Mouse (Mus musculus): Measurements from ENCODE around the gene Dppa2. TPM values are rescaled to one million over a fixed set of nuclear protein-coding genes. Genes with fewer than 3 reads are reported as not detected.

The Dppa2 gene
- polyA plus RNA-seq, 1 experiment from 2014 or later, result not detected

GRCm38 (mm10) chr16:48309912-48310630 is 6.4 kb downstream of the Dppa2 start:
- H3K9ac ChIP-seq (ENCODE audit: low read depth, low read length), result no peak overlapping the region
- WGBS, result 81% methylated on average over 12 of the region's 12 CpGs
- no peaks in the 10 kb centered on the region for H3K4me1 ChIP-seq (replicated peaks; ENCODE audit: insufficient read depth, low read length)
- no peak overlapping the region for H3K4me3 ChIP-seq (replicated peaks; ENCODE audit: low read depth, low read length)
- H3K4me2 ChIP-seq (ENCODE audit: low read length), result no peak overlapping the region
- DNase-seq (ENCODE audit: low spot score) (no peak), ATAC-seq (replicated peaks; ENCODE audit: low FRiP score, low read depth) (no peak)
- H3K36me3 ChIP-seq (ENCODE audit: insufficient read depth, low read length), result no peaks in the 10 kb centered on the region
- no peak overlapping the region for H3K27ac ChIP-seq
- H3K27me3 ChIP-seq (ENCODE audit: insufficient read depth, low read length), result no peaks in the 10 kb centered on the region
- TF ChIP-seq CTCF (IDR thresholded peaks at IDR 0.05; ENCODE audit: low read depth), result no peak
- no peaks in the 10 kb centered on the region for H3K9me3 ChIP-seq (replicated peaks; ENCODE audit: low read length)

- H3K4me1 ChIP-seq (replicated peaks; ENCODE audit: insufficient read depth, low read length), result no peaks in the 10 kb centered on the region
- no peaks in the 10 kb centered on the region for H3K9me3 ChIP-seq (replicated peaks; ENCODE audit: low read length)
- DNase-seq (ENCODE audit: low spot score) (no peak), ATAC-seq (replicated peaks; ENCODE audit: low FRiP score, low read depth) (no peak)
- 91% methylated on average over 3 of the region's 3 CpGs for WGBS
- no peaks in the 10 kb centered on the region for H3K36me3 ChIP-seq (ENCODE audit: insufficient read depth, low read length)
- H3K9ac ChIP-seq (ENCODE audit: low read depth, low read length), result no peak overlapping the region
- H3K4me2 ChIP-seq (ENCODE audit: low read length), result no peak overlapping the region
- H3K27ac ChIP-seq, result no peak overlapping the region
- no peak for TF ChIP-seq CTCF (IDR thresholded peaks at IDR 0.05; ENCODE audit: low read depth)
- H3K4me3 ChIP-seq (replicated peaks; ENCODE audit: low read depth, low read length), result no peak overlapping the region
- H3K27me3 ChIP-seq (ENCODE audit: insufficient read depth, low read length), result no peaks in the 10 kb centered on the region
Observed at GRCm38 (mm10) chr16:48315294-48315693, 11.6 kb downstream of the Dppa2 start.

- Histone ChIP-seq H3K9me3 (replicated peaks; ENCODE audit: low read length) (no peaks in the 10 kb centered on the region), H3K27me3 (ENCODE audit: insufficient read depth, low read length) (no peaks in the 10 kb centered on the region), H3K27ac (no peak overlapping the region), H3K4me2 (ENCODE audit: low read length) (no peak overlapping the region), H3K4me1 (replicated peaks; ENCODE audit: insufficient read depth, low read length) (no peaks in the 10 kb centered on the region), H3K4me3 (replicated peaks; ENCODE audit: low read depth, low read length) (no peak overlapping the region), H3K9ac (ENCODE audit: low read depth, low read length) (no peak overlapping the region), H3K36me3 (ENCODE audit: insufficient read depth, low read length) (no peaks in the 10 kb centered on the region)
- ATAC-seq (replicated peaks; ENCODE audit: low FRiP score, low read depth) (no peak), DNase-seq (ENCODE audit: low spot score) (no peak)
- 98% methylated on average over 6 of the region's 6 CpGs for WGBS
- TF ChIP-seq CTCF (IDR thresholded peaks at IDR 0.05; ENCODE audit: low read depth), result peak; percentile 23; the same call in 1 of the 2 replicates
Observed at GRCm38 (mm10) chr16:48320781-48321180, 17.1 kb downstream of the Dppa2 start.

- Histone ChIP-seq H3K9ac (ENCODE audit: low read depth, low read length) (no peak overlapping the region), H3K4me3 (replicated peaks; ENCODE audit: low read depth, low read length) (no peak overlapping the region), H3K36me3 (ENCODE audit: insufficient read depth, low read length) (no peaks in the 10 kb centered on the region), H3K4me2 (ENCODE audit: low read length) (no peak overlapping the region), H3K4me1 (replicated peaks; ENCODE audit: insufficient read depth, low read length) (no peaks in the 10 kb centered on the region), H3K27me3 (ENCODE audit: insufficient read depth, low read length) (no peaks in the 10 kb centered on the region), H3K27ac (no peak overlapping the region), H3K9me3 (replicated peaks; ENCODE audit: low read length) (no peaks in the 10 kb centered on the region)
- no peak for ATAC-seq (replicated peaks; ENCODE audit: low FRiP score, low read depth)
- WGBS, result 72% methylated on average over 6 of the region's 6 CpGs
- no peak for TF ChIP-seq CTCF (IDR thresholded peaks at IDR 0.05; ENCODE audit: low read depth)
- no peak for DNase-seq (ENCODE audit: low spot score)
Observed at GRCm38 (mm10) chr16:48323133-48323532, 19.4 kb downstream of the Dppa2 start.

GRCm38 (mm10) chr16:48323602-48324345 is 20.1 kb downstream of the Dppa2 start:
- Histone ChIP-seq H3K4me2 (ENCODE audit: low read length) (no peak overlapping the region), H3K9ac (ENCODE audit: low read depth, low read length) (no peak overlapping the region), H3K27me3 (ENCODE audit: insufficient read depth, low read length) (no peaks in the 10 kb centered on the region), H3K36me3 (ENCODE audit: insufficient read depth, low read length) (no peaks in the 10 kb centered on the region), H3K9me3 (replicated peaks; ENCODE audit: low read length) (no peaks in the 10 kb centered on the region), H3K4me3 (replicated peaks; ENCODE audit: low read depth, low read length) (no peak overlapping the region), H3K27ac (no peak overlapping the region), H3K4me1 (replicated peaks; ENCODE audit: insufficient read depth, low read length) (no peaks in the 10 kb centered on the region)
- TF ChIP-seq CTCF (IDR thresholded peaks at IDR 0.05; ENCODE audit: low read depth), result no peak
- no peak for DNase-seq (ENCODE audit: low spot score)
- WGBS, result 84% methylated on average over 8 of the region's 8 CpGs
- ATAC-seq (replicated peaks; ENCODE audit: low FRiP score, low read depth), result no peak

GRCm38 (mm10) chr16:48326903-48327302 is 23.2 kb downstream of the Dppa2 start:
- Histone ChIP-seq H3K9me3 (replicated peaks; ENCODE audit: low read length) (no peaks in the 10 kb centered on the region), H3K9ac (ENCODE audit: low read depth, low read length) (no peak overlapping the region), H3K4me2 (ENCODE audit: low read length) (no peak overlapping the region), H3K36me3 (ENCODE audit: insufficient read depth, low read length) (no peaks in the 10 kb centered on the region), H3K4me3 (replicated peaks; ENCODE audit: low read depth, low read length) (no peak overlapping the region), H3K4me1 (replicated peaks; ENCODE audit: insufficient read depth, low read length) (no peaks in the 10 kb centered on the region), H3K27ac (no peak overlapping the region), H3K27me3 (ENCODE audit: insufficient read depth, low read length) (no peaks in the 10 kb centered on the region)
- 15% methylated on average over 5 of the region's 5 CpGs for WGBS
- TF ChIP-seq CTCF (IDR thresholded peaks at IDR 0.05; ENCODE audit: low read depth), result no peak
- no peak for ATAC-seq (replicated peaks; ENCODE audit: low FRiP score, low read depth)
- peak; percentile 39 for DNase-seq (ENCODE audit: low spot score)

All from kidney, postnatal 0 days (tissue).